Mouse (Mus musculus): Measurements from ENCODE around the gene Gcnt1. TPM values are rescaled to one million over a fixed set of nuclear protein-coding genes. Genes with fewer than 3 reads are reported as not detected.
A peak's percentile ranks its signal among the peaks of the same experiment; 100 is the strongest.

Gcnt1 gene
- polyA plus RNA-seq, 1 experiment from 2014 or later = 8.1 TPM

- H3K4me2 ChIP-seq (ENCODE audit: low read depth, low read length) = no peak overlapping the region
- no peak overlapping the region for H3K27ac ChIP-seq (ENCODE audit: low read length)
- 82% methylated on average over 11 of the region's 11 CpGs for WGBS
- no peak overlapping the region for H3K9ac ChIP-seq (ENCODE audit: low read length)
- peaks cover 6% of the 10 kb centered on the region for H3K4me1 ChIP-seq (ENCODE audit: control insufficient read depth, insufficient read depth, low read length)
- ATAC-seq (ENCODE audit: insufficient read depth, low FRiP score) = peak; percentile 78
- H3K36me3 ChIP-seq (ENCODE audit: control insufficient read depth, insufficient read depth, low read length) = no peaks in the 10 kb centered on the region
- H3K27me3 ChIP-seq (ENCODE audit: control insufficient read depth, insufficient read depth, low read length) = no peaks in the 10 kb centered on the region
- H3K9me3 ChIP-seq (replicated peaks; ENCODE audit: control insufficient read depth, low read length) = no peaks in the 10 kb centered on the region
- no peak overlapping the region for H3K4me3 ChIP-seq (replicated peaks; ENCODE audit: low read length)
Observed at GRCm38 (mm10) chr19:17323006-17323688, 49.5 kb downstream of the Gcnt1 start.

DNA sequence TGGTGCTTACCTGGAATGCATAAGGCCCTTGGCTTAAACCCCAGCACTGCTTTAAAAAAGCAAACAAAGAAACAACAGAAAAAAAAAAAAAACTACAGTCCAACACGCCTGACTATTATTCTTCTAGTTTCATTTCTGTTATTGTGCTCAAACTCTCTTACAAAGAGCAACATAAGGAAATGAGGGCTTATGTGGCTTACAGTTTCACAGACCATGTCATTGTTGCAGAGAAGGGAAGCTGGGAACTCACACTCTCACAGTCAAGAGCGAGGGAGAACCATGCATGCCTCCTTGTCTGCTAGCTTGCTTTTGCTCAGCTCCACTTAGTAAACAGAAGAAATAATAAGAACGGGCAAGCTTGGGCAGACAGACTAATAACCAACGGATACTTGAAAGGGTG, 52.9 kb downstream of the Gcnt1 start:
- 76% methylated on average over 4 of the region's 4 CpGs for WGBS
- Histone ChIP-seq H3K27me3 (ENCODE audit: control insufficient read depth, insufficient read depth, low read length) (no peaks in the 10 kb centered on the region), H3K27ac (ENCODE audit: low read length) (no peak overlapping the region), H3K9ac (ENCODE audit: low read length) (no peak overlapping the region), H3K4me3 (replicated peaks; ENCODE audit: low read length) (no peak overlapping the region), H3K36me3 (ENCODE audit: control insufficient read depth, insufficient read depth, low read length) (no peaks in the 10 kb centered on the region), H3K9me3 (replicated peaks; ENCODE audit: control insufficient read depth, low read length) (no peaks in the 10 kb centered on the region), H3K4me2 (ENCODE audit: low read depth, low read length) (no peak overlapping the region), H3K4me1 (ENCODE audit: control insufficient read depth, insufficient read depth, low read length) (peaks cover 6% of the 10 kb centered on the region)
- ATAC-seq (ENCODE audit: insufficient read depth, low FRiP score) = no peak

DNA sequence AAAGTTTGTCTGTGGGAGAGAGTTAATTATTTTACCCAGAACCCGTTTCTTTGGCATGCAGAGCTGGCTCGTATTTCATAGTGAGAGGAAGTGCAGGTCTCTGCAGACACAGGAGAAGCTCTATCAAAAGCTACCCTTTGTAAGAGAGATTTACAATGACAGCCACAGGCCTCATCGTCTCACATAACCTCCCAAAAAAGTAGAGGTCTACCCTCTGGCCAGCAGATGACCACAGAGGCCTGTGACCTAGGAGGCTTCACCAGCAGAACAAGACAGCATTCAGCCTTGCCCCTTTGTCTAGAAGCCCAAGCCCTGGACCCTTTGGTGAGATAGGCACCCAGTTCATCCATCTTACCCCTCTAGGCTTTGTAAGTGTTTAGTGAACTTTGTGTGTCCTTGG, 53.9 kb downstream of the Gcnt1 start:
- Histone ChIP-seq H3K9me3 (replicated peaks; ENCODE audit: control insufficient read depth, low read length) (no peaks in the 10 kb centered on the region), H3K9ac (ENCODE audit: low read length) (no peak overlapping the region), H3K4me1 (ENCODE audit: control insufficient read depth, insufficient read depth, low read length) (peaks cover 2% of the 10 kb centered on the region), H3K4me2 (ENCODE audit: low read depth, low read length) (no peak overlapping the region), H3K27me3 (ENCODE audit: control insufficient read depth, insufficient read depth, low read length) (no peaks in the 10 kb centered on the region), H3K4me3 (replicated peaks; ENCODE audit: low read length) (no peak overlapping the region), H3K27ac (ENCODE audit: low read length) (no peak overlapping the region), H3K36me3 (ENCODE audit: control insufficient read depth, insufficient read depth, low read length) (no peaks in the 10 kb centered on the region)
- WGBS = 27% methylated on average over 3 of the region's 3 CpGs
- ATAC-seq (ENCODE audit: insufficient read depth, low FRiP score) = no peak

DNA sequence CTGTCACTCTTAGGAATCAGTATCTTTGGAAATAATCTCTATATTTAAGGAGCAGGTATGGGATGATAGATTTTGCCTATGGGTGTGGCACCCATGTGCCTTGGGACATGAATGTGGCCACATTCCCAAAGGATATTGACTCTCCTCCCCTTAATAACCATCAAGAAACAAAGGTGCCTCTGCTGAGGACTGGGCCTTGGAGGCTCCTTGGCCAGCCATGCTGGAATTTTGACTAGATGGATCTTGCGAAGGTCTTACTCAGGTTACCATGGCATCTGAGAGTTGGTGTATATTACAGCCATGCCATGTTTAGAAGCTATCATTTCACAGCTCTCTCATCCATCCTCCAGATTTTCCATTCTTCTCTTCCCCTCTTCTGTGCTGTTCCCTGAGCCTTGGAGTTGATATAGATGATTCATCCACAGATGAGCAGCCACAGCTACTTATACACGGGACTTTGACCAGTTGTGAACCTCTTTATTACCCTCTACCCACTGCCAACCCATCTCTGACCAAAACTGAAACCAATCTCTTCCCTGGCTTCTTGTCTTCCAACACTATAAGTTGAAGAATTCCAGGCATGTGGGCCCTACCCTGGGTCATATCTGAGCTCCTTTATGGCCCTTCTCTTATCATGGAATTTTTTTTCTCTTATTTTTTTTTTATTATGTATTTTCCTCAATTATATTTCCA, 56.2 kb downstream of the Gcnt1 start:
- Histone ChIP-seq H3K27ac (ENCODE audit: low read length) (no peak overlapping the region), H3K36me3 (ENCODE audit: control insufficient read depth, insufficient read depth, low read length) (no peaks in the 10 kb centered on the region), H3K4me3 (replicated peaks; ENCODE audit: low read length) (no peak overlapping the region), H3K9ac (ENCODE audit: low read length) (no peak overlapping the region), H3K4me2 (ENCODE audit: low read depth, low read length) (no peak overlapping the region), H3K9me3 (replicated peaks; ENCODE audit: control insufficient read depth, low read length) (no peaks in the 10 kb centered on the region), H3K27me3 (ENCODE audit: control insufficient read depth, insufficient read depth, low read length) (no peaks in the 10 kb centered on the region), H3K4me1 (ENCODE audit: control insufficient read depth, insufficient read depth, low read length) (no peaks in the 10 kb centered on the region)
- WGBS = 89% methylated on average over 2 of the region's 2 CpGs
- ATAC-seq (ENCODE audit: insufficient read depth, low FRiP score) = no peak

- Histone ChIP-seq H3K27ac (ENCODE audit: low read length) (no peak overlapping the region), H3K9ac (ENCODE audit: low read length) (no peak overlapping the region), H3K9me3 (replicated peaks; ENCODE audit: control insufficient read depth, low read length) (no peaks in the 10 kb centered on the region), H3K4me2 (ENCODE audit: low read depth, low read length) (no peak overlapping the region), H3K36me3 (ENCODE audit: control insufficient read depth, insufficient read depth, low read length) (no peaks in the 10 kb centered on the region), H3K4me3 (replicated peaks; ENCODE audit: low read length) (no peak overlapping the region), H3K27me3 (ENCODE audit: control insufficient read depth, insufficient read depth, low read length) (no peaks in the 10 kb centered on the region), H3K4me1 (ENCODE audit: control insufficient read depth, insufficient read depth, low read length) (no peaks in the 10 kb centered on the region)
- no peak for ATAC-seq (ENCODE audit: insufficient read depth, low FRiP score)
- 79% methylated on average over 2 of the region's 2 CpGs for WGBS
Observed at GRCm38 (mm10) chr19:17314451-17314850, 58.2 kb downstream of the Gcnt1 start.

DNA sequence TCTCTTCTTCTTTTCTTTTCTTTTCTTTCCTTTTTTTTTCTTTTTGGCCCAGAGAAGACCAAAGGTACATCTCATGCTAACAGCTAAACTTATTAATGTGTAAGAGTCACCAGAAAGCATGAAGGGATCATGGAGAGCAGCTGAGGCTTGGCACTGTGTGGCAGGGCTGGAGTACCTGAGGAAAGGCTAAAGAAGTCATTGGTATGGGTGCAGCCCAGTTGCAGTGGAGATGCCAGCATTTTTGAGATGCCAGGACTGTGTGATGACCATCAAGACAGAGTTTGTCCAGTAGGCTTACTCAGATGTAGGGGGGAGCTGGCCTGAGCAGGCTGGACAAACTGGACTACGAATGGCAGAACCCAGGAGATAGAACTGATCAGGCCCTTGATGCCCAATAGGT, 58.9 kb downstream of the Gcnt1 start:
- Histone ChIP-seq H3K36me3 (ENCODE audit: control insufficient read depth, insufficient read depth, low read length) (no peaks in the 10 kb centered on the region), H3K27ac (ENCODE audit: low read length) (no peak overlapping the region), H3K4me2 (ENCODE audit: low read depth, low read length) (no peak overlapping the region), H3K9me3 (replicated peaks; ENCODE audit: control insufficient read depth, low read length) (no peaks in the 10 kb centered on the region), H3K27me3 (ENCODE audit: control insufficient read depth, insufficient read depth, low read length) (no peaks in the 10 kb centered on the region), H3K4me3 (replicated peaks; ENCODE audit: low read length) (no peak overlapping the region), H3K9ac (ENCODE audit: low read length) (no peak overlapping the region), H3K4me1 (ENCODE audit: control insufficient read depth, insufficient read depth, low read length) (no peaks in the 10 kb centered on the region)
- no peak for ATAC-seq (ENCODE audit: insufficient read depth, low FRiP score)
- WGBS = 82% methylated on average over 1 of the region's 1 CpGs

DNA sequence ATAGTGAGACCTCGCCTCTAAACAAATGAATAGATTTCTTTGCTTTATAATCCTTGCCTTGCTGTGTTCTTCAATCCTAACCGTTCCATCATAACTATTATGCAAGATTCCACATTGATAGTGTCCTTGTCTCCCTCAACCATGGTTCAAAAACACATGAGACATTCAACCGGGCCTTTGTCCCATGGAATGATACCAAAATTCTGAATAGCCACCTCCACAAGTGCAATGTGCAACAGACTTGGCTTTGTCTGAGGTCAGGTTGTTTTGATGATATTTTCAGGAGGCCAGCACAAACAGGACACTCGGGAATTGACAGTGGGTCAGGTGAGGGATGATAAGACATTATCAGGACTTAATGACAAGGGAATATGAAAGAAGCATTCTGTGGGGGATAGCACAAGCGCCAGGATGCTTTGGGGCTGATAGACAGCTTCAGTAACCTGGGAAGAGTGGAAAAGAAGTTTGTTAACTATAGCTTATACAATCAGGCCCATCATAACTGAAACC, 59.9 kb downstream of the Gcnt1 start:
- H3K36me3 ChIP-seq (ENCODE audit: control insufficient read depth, insufficient read depth, low read length) = no peaks in the 10 kb centered on the region
- H3K4me3 ChIP-seq (replicated peaks; ENCODE audit: low read length) = no peak overlapping the region
- no peaks in the 10 kb centered on the region for H3K27me3 ChIP-seq (ENCODE audit: control insufficient read depth, insufficient read depth, low read length)
- no peak for ATAC-seq (ENCODE audit: insufficient read depth, low FRiP score)
- 85% methylated on average over 5 of the region's 5 CpGs for WGBS
- H3K4me1 ChIP-seq (ENCODE audit: control insufficient read depth, insufficient read depth, low read length) = no peaks in the 10 kb centered on the region
- H3K9ac ChIP-seq (ENCODE audit: low read length) = no peak overlapping the region
- no peaks in the 10 kb centered on the region for H3K9me3 ChIP-seq (replicated peaks; ENCODE audit: control insufficient read depth, low read length)
- no peak overlapping the region for H3K4me2 ChIP-seq (ENCODE audit: low read depth, low read length)
- no peak overlapping the region for H3K27ac ChIP-seq (ENCODE audit: low read length)

- Histone ChIP-seq H3K4me2 (ENCODE audit: low read depth, low read length) (no peak overlapping the region), H3K36me3 (ENCODE audit: control insufficient read depth, insufficient read depth, low read length) (no peaks in the 10 kb centered on the region), H3K4me1 (ENCODE audit: control insufficient read depth, insufficient read depth, low read length) (no peaks in the 10 kb centered on the region), H3K4me3 (replicated peaks; ENCODE audit: low read length) (no peak overlapping the region), H3K9me3 (replicated peaks; ENCODE audit: control insufficient read depth, low read length) (no peaks in the 10 kb centered on the region), H3K27me3 (ENCODE audit: control insufficient read depth, insufficient read depth, low read length) (no peaks in the 10 kb centered on the region), H3K9ac (ENCODE audit: low read length) (no peak overlapping the region), H3K27ac (ENCODE audit: low read length) (no peak overlapping the region)
- ATAC-seq (ENCODE audit: insufficient read depth, low FRiP score) = no peak
- WGBS = 76% methylated on average over 1 of the region's 1 CpGs
Observed at GRCm38 (mm10) chr19:17311501-17311900, 61.1 kb downstream of the Gcnt1 start.

DNA sequence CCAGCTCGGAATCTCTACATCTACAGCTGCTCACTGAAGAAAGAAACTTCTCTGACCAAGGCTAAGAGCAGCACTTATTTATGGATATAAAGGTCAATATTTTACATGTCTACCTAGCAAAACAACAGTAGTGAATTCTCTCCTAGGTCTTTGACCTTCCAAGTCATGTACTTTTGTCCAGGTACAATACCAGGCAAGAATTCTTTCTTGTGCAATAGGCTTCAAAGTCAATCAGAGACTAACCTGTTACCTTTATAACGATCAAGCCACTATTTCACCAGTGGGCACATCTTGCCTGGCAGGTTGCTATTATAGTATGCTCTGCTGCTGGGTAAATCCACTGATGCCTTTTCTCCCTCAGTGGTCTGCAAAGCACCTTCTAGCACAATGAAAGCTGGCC, 61.6 kb downstream of the Gcnt1 start:
- Histone ChIP-seq H3K4me3 (replicated peaks; ENCODE audit: low read length) (no peak overlapping the region), H3K27ac (ENCODE audit: low read length) (no peak overlapping the region), H3K36me3 (ENCODE audit: control insufficient read depth, insufficient read depth, low read length) (no peaks in the 10 kb centered on the region), H3K4me1 (ENCODE audit: control insufficient read depth, insufficient read depth, low read length) (no peaks in the 10 kb centered on the region), H3K9me3 (replicated peaks; ENCODE audit: control insufficient read depth, low read length) (no peaks in the 10 kb centered on the region), H3K27me3 (ENCODE audit: control insufficient read depth, insufficient read depth, low read length) (no peaks in the 10 kb centered on the region), H3K9ac (ENCODE audit: low read length) (no peak overlapping the region), H3K4me2 (ENCODE audit: low read depth, low read length) (no peak overlapping the region)
- 92% methylated on average over 2 of the region's 2 CpGs for WGBS
- ATAC-seq (ENCODE audit: insufficient read depth, low FRiP score) = no peak

All from stomach, embryonic 16.5 days (tissue).